Mouse (Mus musculus): Measurements from ENCODE around the gene Fbxl4.

Gene Fbxl4

GRCm38 (mm10) chr4:22383528-22384265, 26.4 kb downstream of the Fbxl4 start:
- H3K36me3 ChIP-seq (ENCODE audit: insufficient read depth, low read length) = no peaks in the 10 kb centered on the region

GRCm38 (mm10) chr4:22390045-22390444, 32.7 kb downstream of the Fbxl4 start:
- no peak for TF ChIP-seq NANOG (IDR thresholded peaks at IDR 0.05; ENCODE audit: borderline replicate concordance, low read length)
- TF ChIP-seq CTCF (conservative IDR thresholded peaks at IDR 0.05; ENCODE audit: low read length) = no peak
- no peak for TF ChIP-seq POU5F1 (IDR thresholded peaks at IDR 0.05; ENCODE audit: borderline replicate concordance, low read length)
- Histone ChIP-seq H3K4me1 (replicated peaks; ENCODE audit: low read depth, low read length) (peaks cover 11% of the 10 kb centered on the region), H3K27me3 (ENCODE audit: insufficient read depth, low read length) (no peaks in the 10 kb centered on the region), H3K36me3 (ENCODE audit: insufficient read depth, low read length) (no peaks in the 10 kb centered on the region; the same call in 1 of the 2 replicates), H3K9me3 (ENCODE audit: low read length) (no peaks in the 10 kb centered on the region), H3K4me3 (replicated peaks; ENCODE audit: low read length) (no peak overlapping the region)

More at GRCm38 (mm10) chr4:22383528-22384265, 26.4 kb downstream of the Fbxl4 start:
- peaks cover 5% of the 10 kb centered on the region for H3K4me1 ChIP-seq (replicated peaks; ENCODE audit: low read depth, low read length)
- H3K9me3 ChIP-seq (ENCODE audit: low read length) = no peaks in the 10 kb centered on the region
- TF ChIP-seq NANOG (IDR thresholded peaks at IDR 0.05; ENCODE audit: borderline replicate concordance, low read length) = no peak
- no peak for TF ChIP-seq POU5F1 (IDR thresholded peaks at IDR 0.05; ENCODE audit: borderline replicate concordance, low read length)
- TF ChIP-seq CTCF (conservative IDR thresholded peaks at IDR 0.05; ENCODE audit: low read length) = no peak
- no peaks in the 10 kb centered on the region for H3K27me3 ChIP-seq (ENCODE audit: insufficient read depth, low read length)
- H3K4me3 ChIP-seq (replicated peaks; ENCODE audit: low read length) = no peak overlapping the region

- H3K36me3 ChIP-seq (ENCODE audit: insufficient read depth, low read length) = peaks cover 8% of the 10 kb centered on the region; the same call in 1 of the 2 replicates
- peaks cover 11% of the 10 kb centered on the region for H3K4me1 ChIP-seq (replicated peaks; ENCODE audit: low read depth, low read length)
- TF ChIP-seq NANOG (IDR thresholded peaks at IDR 0.05; ENCODE audit: borderline replicate concordance, low read length) = no peak
- TF ChIP-seq POU5F1 (IDR thresholded peaks at IDR 0.05; ENCODE audit: borderline replicate concordance, low read length) = no peak
- no peak for TF ChIP-seq CTCF (conservative IDR thresholded peaks at IDR 0.05; ENCODE audit: low read length)
- no peaks in the 10 kb centered on the region for H3K9me3 ChIP-seq (ENCODE audit: low read length)
- no peaks in the 10 kb centered on the region for H3K27me3 ChIP-seq (ENCODE audit: insufficient read depth, low read length)
- no peak overlapping the region for H3K4me3 ChIP-seq (replicated peaks; ENCODE audit: low read length)
These were observed 35.6 kb downstream of the Fbxl4 start for GRCm38 (mm10) chr4:22392777-22393473.

- TF ChIP-seq POU5F1 (IDR thresholded peaks at IDR 0.05; ENCODE audit: borderline replicate concordance, low read length) = no peak
- no peak for TF ChIP-seq NANOG (IDR thresholded peaks at IDR 0.05; ENCODE audit: borderline replicate concordance, low read length)
- no peak for TF ChIP-seq CTCF (conservative IDR thresholded peaks at IDR 0.05; ENCODE audit: low read length)
- H3K9me3 ChIP-seq (ENCODE audit: low read length) = peaks cover 6% of the 10 kb centered on the region
- H3K27me3 ChIP-seq (ENCODE audit: insufficient read depth, low read length) = no peaks in the 10 kb centered on the region
- H3K36me3 ChIP-seq (ENCODE audit: insufficient read depth, low read length) = peaks cover 14% of the 10 kb centered on the region; the same call in 1 of the 2 replicates
- no peaks in the 10 kb centered on the region for H3K4me1 ChIP-seq (replicated peaks; ENCODE audit: low read depth, low read length)
- H3K4me3 ChIP-seq (replicated peaks; ENCODE audit: low read length) = no peak overlapping the region
These were observed 38.1 kb downstream of the Fbxl4 start for GRCm38 (mm10) chr4:22395404-22395803.

- TF ChIP-seq POU5F1 (IDR thresholded peaks at IDR 0.05; ENCODE audit: borderline replicate concordance, low read length) = no peak
- no peak for TF ChIP-seq CTCF (conservative IDR thresholded peaks at IDR 0.05; ENCODE audit: low read length)
- Histone ChIP-seq H3K27me3 (ENCODE audit: insufficient read depth, low read length) (no peaks in the 10 kb centered on the region), H3K4me1 (replicated peaks; ENCODE audit: low read depth, low read length) (no peaks in the 10 kb centered on the region), H3K9me3 (ENCODE audit: low read length) (peaks cover 6% of the 10 kb centered on the region), H3K4me3 (replicated peaks; ENCODE audit: low read length) (no peak overlapping the region), H3K36me3 (ENCODE audit: insufficient read depth, low read length) (peaks cover 14% of the 10 kb centered on the region; the same call in 1 of the 2 replicates)
These were observed 39.2 kb downstream of the Fbxl4 start for GRCm38 (mm10) chr4:22396484-22397000.

- TF ChIP-seq CTCF (conservative IDR thresholded peaks at IDR 0.05; ENCODE audit: low read length) (no peak), NANOG (IDR thresholded peaks at IDR 0.05; ENCODE audit: borderline replicate concordance, low read length) (no peak)
- peaks cover 6% of the 10 kb centered on the region for H3K9me3 ChIP-seq (ENCODE audit: low read length)
- no peaks in the 10 kb centered on the region for H3K4me1 ChIP-seq (replicated peaks; ENCODE audit: low read depth, low read length)
- H3K4me3 ChIP-seq (replicated peaks; ENCODE audit: low read length) = no peak overlapping the region
- H3K36me3 ChIP-seq (ENCODE audit: insufficient read depth, low read length) = peaks cover 14% of the 10 kb centered on the region; the same call in 1 of the 2 replicates
- H3K27me3 ChIP-seq (ENCODE audit: insufficient read depth, low read length) = no peaks in the 10 kb centered on the region
These were observed 39.7 kb downstream of the Fbxl4 start for GRCm38 (mm10) chr4:22397003-22397402.

- H3K4me3 ChIP-seq (replicated peaks; ENCODE audit: low read length) = no peak overlapping the region
- H3K27me3 ChIP-seq (ENCODE audit: insufficient read depth, low read length) = no peaks in the 10 kb centered on the region
These were observed 44.7 kb downstream of the Fbxl4 start for GRCm38 (mm10) chr4:22402032-22402431.

GRCm38 (mm10) chr4:22402930-22403329, 45.6 kb downstream of the Fbxl4 start:
- no peak overlapping the region for H3K4me3 ChIP-seq (replicated peaks; ENCODE audit: low read length)
- peaks cover 6% of the 10 kb centered on the region; the same call in 1 of the 2 replicates for H3K36me3 ChIP-seq (ENCODE audit: insufficient read depth, low read length)
- TF ChIP-seq NANOG (IDR thresholded peaks at IDR 0.05; ENCODE audit: borderline replicate concordance, low read length) (no peak), POU5F1 (IDR thresholded peaks at IDR 0.05; ENCODE audit: borderline replicate concordance, low read length) (no peak), CTCF (conservative IDR thresholded peaks at IDR 0.05; ENCODE audit: low read length) (no peak)
- H3K9me3 ChIP-seq (ENCODE audit: low read length) = peaks cover 6% of the 10 kb centered on the region
- H3K4me1 ChIP-seq (replicated peaks; ENCODE audit: low read depth, low read length) = no peaks in the 10 kb centered on the region
- no peaks in the 10 kb centered on the region for H3K27me3 ChIP-seq (ENCODE audit: insufficient read depth, low read length)

More at GRCm38 (mm10) chr4:22402032-22402431, 44.7 kb downstream of the Fbxl4 start:
- TF ChIP-seq POU5F1 (IDR thresholded peaks at IDR 0.05; ENCODE audit: borderline replicate concordance, low read length) (no peak), CTCF (conservative IDR thresholded peaks at IDR 0.05; ENCODE audit: low read length) (no peak), NANOG (IDR thresholded peaks at IDR 0.05; ENCODE audit: borderline replicate concordance, low read length) (no peak)
- peaks cover 6% of the 10 kb centered on the region for H3K9me3 ChIP-seq (ENCODE audit: low read length)
- H3K4me1 ChIP-seq (replicated peaks; ENCODE audit: low read depth, low read length) = no peaks in the 10 kb centered on the region
- H3K36me3 ChIP-seq (ENCODE audit: insufficient read depth, low read length) = peaks cover 10% of the 10 kb centered on the region; the same call in 1 of the 2 replicates

All from E14TG2a.4 (cell line).